Mouse (Mus musculus) ES-E14 (cell line): ENCODE data around the gene Tyw1.

Source experiments
- CHD2 ChIP-seq: IDR thresholded peaks from 2 replicates; pipeline ENCODE4 v1.6.1; 2014; ENCODE audit warnings: mild to moderate bottlenecking, low read depth, low read length, inconsistent platforms
- HCFC1 ChIP-seq: IDR thresholded peaks from 2 replicates; pipeline ENCODE4 v1.6.1; 2012; ENCODE audit warnings: low read length, inconsistent platforms, borderline replicate concordance; ENCODE audit not compliant: insufficient read depth
- MAFK ChIP-seq: IDR thresholded peaks from 2 replicates; pipeline ENCODE4 v1.6.1; 2014; ENCODE audit warnings: mild to moderate bottlenecking, low read depth, low read length, inconsistent platforms; ENCODE audit not compliant: insufficient read depth
- ZC3H11A ChIP-seq: IDR thresholded peaks from 2 replicates; pipeline ENCODE4 v1.6.1; 2012; ENCODE audit warnings: low read depth, mild to moderate bottlenecking, inconsistent platforms, low read length, borderline replicate concordance
- ZNF384 ChIP-seq: IDR thresholded peaks from 2 replicates; pipeline ENCODE4 v1.6.1; 2012; ENCODE audit warnings: low read depth, low read length, inconsistent platforms

DNA sequence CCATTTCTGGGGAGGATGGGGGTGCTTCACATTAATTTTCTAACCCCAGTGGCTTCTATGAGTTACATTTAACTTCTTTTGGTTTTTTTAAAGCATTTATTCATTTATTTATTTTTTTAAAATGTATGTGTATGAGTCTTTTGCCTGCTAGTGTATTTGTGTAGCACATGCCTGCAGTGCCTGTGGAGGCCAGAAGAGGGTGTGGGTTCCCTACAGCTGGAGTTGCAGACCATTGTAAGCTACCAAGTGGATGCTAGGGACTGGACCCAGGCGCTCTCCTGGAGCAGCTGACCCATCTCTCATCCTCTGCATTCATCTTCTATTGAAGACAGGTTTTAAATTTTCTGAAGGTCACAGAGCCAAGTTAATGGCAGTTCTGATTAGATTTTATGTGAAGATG, 16.9 kb downstream of the Tyw1 start:
- no peak for TF ChIP-seq ZNF384
- TF ChIP-seq ZC3H11A: no peak
- TF ChIP-seq CHD2: no peak
- TF ChIP-seq MAFK: no peak
- TF ChIP-seq HCFC1: no peak
